Mouse (Mus musculus): ENCODE data around the gene B3galt6. TPM values are rescaled to one million over a fixed set of nuclear protein-coding genes. Genes with fewer than 3 reads are reported as not detected.

The B3galt6 gene
- total and polyA plus RNA-seq, 3 experiments, result 3.6 to 11.7 (median 4.1) TPM

- no peaks in the 10 kb centered on the region for H3K9me3 ChIP-seq (replicated peaks)
- peak; percentile 80 for DNase-seq (ENCODE audit: low spot score)
- peaks cover 42% of the 10 kb centered on the region for H3K4me1 ChIP-seq (ENCODE audit: insufficient read depth, low read depth, low read length)
- ATAC-seq (ENCODE audit: extremely low read depth, insufficient number of reproducible peaks, low FRiP score, poor library complexity, severe bottlenecking), result peak; percentile 93
- H3K4me3 ChIP-seq (ENCODE audit: low read depth, low read length), result peak within 1 kb of the TSS; percentile 97
- no peak for TF ChIP-seq GATA1 (IDR thresholded peaks at IDR 0.05; ENCODE audit: borderline replicate concordance, low read length)
- no peak for TF ChIP-seq TAL1 (conservative IDR thresholded peaks at IDR 0.05; ENCODE audit: low read depth, low read length)
- no peak for TF ChIP-seq POLR2AphosphoS5 (IDR thresholded peaks at IDR 0.05; ENCODE audit: insufficient replicate concordance, low read depth, low read length)
- TF ChIP-seq CTCF (IDR thresholded peaks at IDR 0.05; ENCODE audit: low read depth, low read length), result no peak
- TF ChIP-seq GATA2 (IDR thresholded peaks at IDR 0.05; ENCODE audit: borderline replicate concordance, low read depth, low read length), result no peak
- no peaks in the 10 kb centered on the region; the same call in 1 of the 2 replicates for H3K27me3 ChIP-seq (ENCODE audit: insufficient read depth, low read length)
- peaks cover 36% of the 10 kb centered on the region for H3K36me3 ChIP-seq (replicated peaks)
Observed at GRCm38 (mm10) chr4:155943534-155944249, 48.8 kb downstream of the B3galt6 start, which contains the start of gene Ube2j2. Ube2j2 (plus strand) TSS chr4:155943831.

- peak; percentile 9; the same call in 1 of the 2 replicates for ATAC-seq (ENCODE audit: extremely low read depth, insufficient number of reproducible peaks, low FRiP score, poor library complexity, severe bottlenecking)
- TF ChIP-seq TAL1 (conservative IDR thresholded peaks at IDR 0.05; ENCODE audit: low read depth, low read length) (no peak), GATA2 (IDR thresholded peaks at IDR 0.05; ENCODE audit: borderline replicate concordance, low read depth, low read length) (no peak), GATA1 (IDR thresholded peaks at IDR 0.05; ENCODE audit: borderline replicate concordance, low read length) (no peak), CTCF (IDR thresholded peaks at IDR 0.05; ENCODE audit: low read depth, low read length) (no peak), POLR2AphosphoS5 (IDR thresholded peaks at IDR 0.05; ENCODE audit: insufficient replicate concordance, low read depth, low read length) (no peak)
- Histone ChIP-seq H3K4me3 (ENCODE audit: low read depth, low read length) (peak overlapping the region; percentile 97), H3K9me3 (replicated peaks) (no peaks in the 10 kb centered on the region), H3K4me1 (ENCODE audit: insufficient read depth, low read depth, low read length) (peaks cover 41% of the 10 kb centered on the region), H3K27me3 (ENCODE audit: insufficient read depth, low read length) (no peaks in the 10 kb centered on the region; the same call in 1 of the 2 replicates), H3K36me3 (replicated peaks) (peaks cover 30% of the 10 kb centered on the region)
- no peak for DNase-seq (ENCODE audit: low spot score)
Observed at GRCm38 (mm10) chr4:155943049-155943452, 49.4 kb downstream of the B3galt6 start.

Other genes with a start within 250 kb of the B3galt6 start
Only the 20 nearest of the 28 such genes appear.
- gene Ankrd65, start 202.2 kb downstream of the B3galt6 start, total RNA-seq (2014; fragmentation: Nextera tagmentation), result not detected in 2 replicates
- not detected in 2 replicates for gene Ankrd65, start 202.2 kb downstream of the B3galt6 start, total RNA-seq (2017)
- not detected in 2 replicates for gene Ankrd65, start 202.2 kb downstream of the B3galt6 start, polyA plus RNA-seq (2012)
- 86.3 and 97.2 TPM in 2 replicates for gene Mrpl20, start 189.8 kb downstream of the B3galt6 start, total RNA-seq (2014; fragmentation: Nextera tagmentation)
- 85.3 and 124 TPM in 2 replicates for gene Mrpl20, start 189.8 kb downstream of the B3galt6 start, total RNA-seq (2017)
- 15.1 and 17.9 TPM in 2 replicates for gene Mrpl20, start 189.8 kb downstream of the B3galt6 start, polyA plus RNA-seq (2012)
- gene Ccnl2, start 180.2 kb downstream of the B3galt6 start, total RNA-seq (2014; fragmentation: Nextera tagmentation), result 121 and 171 TPM in 2 replicates
- gene Ccnl2, start 180.2 kb downstream of the B3galt6 start, total RNA-seq (2017), result 125 and 150 TPM in 2 replicates
- gene Ccnl2, start 180.2 kb downstream of the B3galt6 start, polyA plus RNA-seq (2012), result 33.0 and 41.8 TPM in 2 replicates
- gene Aurkaip1, start 161.4 kb downstream of the B3galt6 start, total RNA-seq (2014; fragmentation: Nextera tagmentation), result 147 and 155 TPM in 2 replicates
- 158 and 160 TPM in 2 replicates for gene Aurkaip1, start 161.4 kb downstream of the B3galt6 start, total RNA-seq (2017)
- 291 and 293 TPM in 2 replicates for gene Aurkaip1, start 161.4 kb downstream of the B3galt6 start, polyA plus RNA-seq (2012)
- gene Mxra8, start 153.0 kb downstream of the B3galt6 start, total RNA-seq (2014; fragmentation: Nextera tagmentation), result not detected in 2 replicates
- gene Mxra8, start 153.0 kb downstream of the B3galt6 start, total RNA-seq (2017), result 0.33 and 0.46 TPM in 2 replicates
- gene Mxra8, start 153.0 kb downstream of the B3galt6 start, polyA plus RNA-seq (2012), result not detected in 2 replicates
- gene Dvl1, start 145.2 kb downstream of the B3galt6 start, total RNA-seq (2014; fragmentation: Nextera tagmentation), result 14.4 and 16.8 TPM in 2 replicates
- 9.2 and 13.7 TPM in 2 replicates for gene Dvl1, start 145.2 kb downstream of the B3galt6 start, total RNA-seq (2017)
- 77.7 and 92.8 TPM in 2 replicates for gene Dvl1, start 145.2 kb downstream of the B3galt6 start, polyA plus RNA-seq (2012)
- 1.6 and 1.7 TPM in 2 replicates for gene Tas1r3, start 129.3 kb downstream of the B3galt6 start, total RNA-seq (2014; fragmentation: Nextera tagmentation)
- 0.52 and 0.60 TPM in 2 replicates for gene Tas1r3, start 129.3 kb downstream of the B3galt6 start, total RNA-seq (2017)
- 0.02 and 0.03 TPM in 2 replicates for gene Tas1r3, start 129.3 kb downstream of the B3galt6 start, polyA plus RNA-seq (2012)
- gene Cptp, start 123.2 kb downstream of the B3galt6 start, total RNA-seq (2014; fragmentation: Nextera tagmentation), result 6.7 and 11.8 TPM in 2 replicates
- 9.3 and 9.5 TPM in 2 replicates for gene Cptp, start 123.2 kb downstream of the B3galt6 start, total RNA-seq (2017)
- gene Cptp, start 123.2 kb downstream of the B3galt6 start, polyA plus RNA-seq (2012), result 1.1 and 3.6 TPM in 2 replicates
- gene Ints11, start 123.1 kb downstream of the B3galt6 start, total RNA-seq (2014; fragmentation: Nextera tagmentation), result 35.6 and 47.3 TPM in 2 replicates
- gene Ints11, start 123.1 kb downstream of the B3galt6 start, total RNA-seq (2017), result 43.5 and 63.3 TPM in 2 replicates
- gene Ints11, start 123.1 kb downstream of the B3galt6 start, polyA plus RNA-seq (2012), result 21.7 and 26.8 TPM in 2 replicates
- gene Pusl1, start 100.9 kb downstream of the B3galt6 start, total RNA-seq (2014; fragmentation: Nextera tagmentation), result 16.6 and 19.5 TPM in 2 replicates
- gene Pusl1, start 100.9 kb downstream of the B3galt6 start, total RNA-seq (2017), result 27.9 and 32.3 TPM in 2 replicates
- 135 and 233 TPM in 2 replicates for gene Pusl1, start 100.9 kb downstream of the B3galt6 start, polyA plus RNA-seq (2012)
- gene Acap3, start 100.8 kb downstream of the B3galt6 start, total RNA-seq (2014; fragmentation: Nextera tagmentation), result 16.5 and 19.9 TPM in 2 replicates
- gene Acap3, start 100.8 kb downstream of the B3galt6 start, total RNA-seq (2017), result 12.4 and 12.5 TPM in 2 replicates
- 31.0 and 32.9 TPM in 2 replicates for gene Acap3, start 100.8 kb downstream of the B3galt6 start, polyA plus RNA-seq (2012)
- gene Ube2j2, start 48.8 kb downstream of the B3galt6 start, total RNA-seq (2014; fragmentation: Nextera tagmentation), result 118 and 122 TPM in 2 replicates
- gene Ube2j2, start 48.8 kb downstream of the B3galt6 start, total RNA-seq (2017), result 124 and 178 TPM in 2 replicates
- gene Ube2j2, start 48.8 kb downstream of the B3galt6 start, polyA plus RNA-seq (2012), result 167 and 223 TPM in 2 replicates
- gene C1qtnf12, start 30.3 kb downstream of the B3galt6 start, total RNA-seq (2014; fragmentation: Nextera tagmentation), result 17.0 and 19.9 TPM in 2 replicates
- 9.7 and 14.2 TPM in 2 replicates for gene C1qtnf12, start 30.3 kb downstream of the B3galt6 start, total RNA-seq (2017)
- gene C1qtnf12, start 30.3 kb downstream of the B3galt6 start, polyA plus RNA-seq (2012), result 43.7 and 60.7 TPM in 2 replicates
- 51.0 and 94.4 TPM in 2 replicates for gene Sdf4, start 223 bp upstream of the B3galt6 start, total RNA-seq (2014; fragmentation: Nextera tagmentation)
- gene Sdf4, start 223 bp upstream of the B3galt6 start, total RNA-seq (2017), result 156 and 163 TPM in 2 replicates
- 30.7 and 31.8 TPM in 2 replicates for gene Sdf4, start 223 bp upstream of the B3galt6 start, polyA plus RNA-seq (2012)
- 2.3 and 2.5 TPM in 2 replicates for gene Tnfrsf4, start 21.2 kb upstream of the B3galt6 start, total RNA-seq (2014; fragmentation: Nextera tagmentation)
- 1.2 and 3.1 TPM in 2 replicates for gene Tnfrsf4, start 21.2 kb upstream of the B3galt6 start, total RNA-seq (2017)
- gene Tnfrsf4, start 21.2 kb upstream of the B3galt6 start, polyA plus RNA-seq (2012), result 0.58 and 1.1 TPM in 2 replicates
- gene Tnfrsf18, start 33.5 kb upstream of the B3galt6 start, total RNA-seq (2014; fragmentation: Nextera tagmentation), result not detected in 2 replicates
- gene Tnfrsf18, start 33.5 kb upstream of the B3galt6 start, total RNA-seq (2017), result 0.22 TPM in 1 of 2 replicates, not detected in the other
- gene Tnfrsf18, start 33.5 kb upstream of the B3galt6 start, polyA plus RNA-seq (2012), result not detected in 2 replicates
- 1.5 TPM in 1 of 2 replicates, not detected in the other for gene Ttll10, start 66.8 kb upstream of the B3galt6 start, total RNA-seq (2014; fragmentation: Nextera tagmentation)
- 0.12 TPM in 1 of 2 replicates, not detected in the other for gene Ttll10, start 66.8 kb upstream of the B3galt6 start, total RNA-seq (2017)
- not detected in 2 replicates for gene Ttll10, start 66.8 kb upstream of the B3galt6 start, polyA plus RNA-seq (2012)
- 67.9 and 74.6 TPM in 2 replicates for gene 9430015G10Rik, start 117.3 kb upstream of the B3galt6 start, total RNA-seq (2014; fragmentation: Nextera tagmentation)
- gene 9430015G10Rik, start 117.3 kb upstream of the B3galt6 start, total RNA-seq (2017), result 43.6 and 52.0 TPM in 2 replicates
- gene 9430015G10Rik, start 117.3 kb upstream of the B3galt6 start, polyA plus RNA-seq (2012), result 10.4 and 13.5 TPM in 2 replicates
- gene Rnf223, start 137.9 kb upstream of the B3galt6 start, total RNA-seq (2014; fragmentation: Nextera tagmentation), result 0.49 and 2.3 TPM in 2 replicates
- 0.16 and 0.17 TPM in 2 replicates for gene Rnf223, start 137.9 kb upstream of the B3galt6 start, total RNA-seq (2017)
- gene Rnf223, start 137.9 kb upstream of the B3galt6 start, polyA plus RNA-seq (2012), result 0.11 and 0.12 TPM in 2 replicates
- gene Agrn, start 204.8 kb upstream of the B3galt6 start, total RNA-seq (2014; fragmentation: Nextera tagmentation), result 1.7 and 2.0 TPM in 2 replicates
- 0.38 and 0.70 TPM in 2 replicates for gene Agrn, start 204.8 kb upstream of the B3galt6 start, total RNA-seq (2017)
- 0.48 and 0.70 TPM in 2 replicates for gene Agrn, start 204.8 kb upstream of the B3galt6 start, polyA plus RNA-seq (2012)